ENCODE assay signal across 8 mouse cellular contexts in the genomic region with DNA sequence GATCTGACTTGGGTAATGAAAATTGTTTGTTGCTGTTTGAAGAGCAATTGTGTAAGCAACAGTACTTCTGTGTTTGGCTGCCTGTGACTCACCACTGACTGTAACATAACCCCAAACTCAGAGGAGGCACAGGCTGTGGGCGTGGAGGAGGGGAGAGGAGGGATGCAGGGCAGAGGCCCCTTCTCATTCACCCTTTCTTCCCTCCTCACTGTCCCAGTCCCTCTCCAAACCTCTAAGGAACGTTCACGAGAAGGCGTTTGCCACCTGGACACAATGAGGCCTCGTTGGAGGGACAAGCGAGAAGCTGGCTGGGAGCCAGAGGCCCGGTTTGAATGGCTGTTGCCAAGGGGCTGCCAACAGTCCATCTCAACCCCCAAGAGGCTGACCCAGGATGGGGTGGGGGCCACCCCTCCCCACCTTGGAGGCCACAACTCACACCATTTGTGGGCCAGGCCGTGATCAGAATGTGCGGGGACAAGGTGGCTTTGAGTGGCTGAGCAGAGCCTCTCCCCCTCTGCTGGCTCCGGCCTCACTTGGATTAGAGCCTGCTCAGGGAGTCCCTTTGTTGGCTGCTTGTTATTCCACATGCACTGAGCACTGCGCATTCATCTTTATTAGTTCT.
A peak's percentile ranks its signal among the peaks of the same experiment; 100 is the strongest.
DNase-seq lines count a peak whose midpoint lies in the region; ATAC-seq and TF ChIP-seq lines count a peak whose summit lies in the region.

No protein-coding gene starts in this region.

- ATAC-seq in forebrain, embryonic 16.5 days = peak; percentile 94
- peak; percentile 89 for ATAC-seq in midbrain, embryonic 11.5 days (ENCODE audit: low FRiP score)
- ATAC-seq in CD4-positive, CD25-positive, alpha-beta regulatory T cell, adult 4 months = no peak

- H3K4me1 ChIP-seq in forebrain, embryonic 16.5 days (replicated peaks; ENCODE audit: control insufficient read depth, insufficient read depth, low read length) = peaks cover 17% of the 10 kb centered on the region
- H3K4me1 ChIP-seq in midbrain, embryonic 11.5 days (ENCODE audit: control insufficient read depth, insufficient read depth, low read length) = peaks cover 10% of the 10 kb centered on the region
- H3K4me1 ChIP-seq in small intestine, adult 2 months (ENCODE audit: control insufficient read depth, insufficient read depth, insufficient read length, low read length) = peaks cover 12% of the 10 kb centered on the region

- no peaks in the 10 kb centered on the region for H3K9me3 ChIP-seq in forebrain, embryonic 16.5 days (ENCODE audit: control insufficient read depth, low read length)
- H3K9me3 ChIP-seq in midbrain, embryonic 11.5 days (ENCODE audit: control insufficient read depth, low read length) = no peaks in the 10 kb centered on the region

- TF ChIP-seq CTCF in small intestine, adult 2 months (IDR thresholded peaks at IDR 0.05; ENCODE audit: extremely low read depth, insufficient read length, insufficient replicate concordance, low read depth, low read length) = no peak

- peak overlapping the region; percentile 88 for H3K27ac ChIP-seq in forebrain, embryonic 16.5 days (ENCODE audit: low read length)
- H3K27ac ChIP-seq in midbrain, embryonic 11.5 days (ENCODE audit: low read depth, low read length) = peak overlapping the region; percentile 32; the same call in 1 of the 2 replicates
- peak overlapping the region; percentile 71 for H3K27ac ChIP-seq in small intestine, adult 2 months (ENCODE audit: insufficient read depth, low read depth, low read length)

- no peak overlapping the region; the same call in 1 of the 2 replicates for H3K9ac ChIP-seq in forebrain, embryonic 16.5 days (replicated peaks; ENCODE audit: low read depth, low read length)
- H3K9ac ChIP-seq in midbrain, embryonic 11.5 days (ENCODE audit: low read length) = peak overlapping the region; percentile 57

- peak; percentile 98 for DNase-seq in Muller cell, postnatal 12 days (ENCODE audit: inconsistent ontology term)
- DNase-seq in cerebellum, adult 18-20 months = peak; percentile 47 to 68
- DNase-seq in heart, postnatal 4 days = peak; percentile 72
- peak; percentile 47 for DNase-seq in left cerebral cortex, adult 11 months (ENCODE audit: low spot score)
- DNase-seq in midbrain, embryonic 11.5 days (ENCODE audit: low spot score, missing footprints) = peak; percentile 93

- peaks cover 11% of the 10 kb centered on the region for H3K27me3 ChIP-seq in forebrain, embryonic 16.5 days (replicated peaks; ENCODE audit: control insufficient read depth, insufficient read depth, low read length)
- no peaks in the 10 kb centered on the region; the same call in 1 of the 2 replicates for H3K27me3 ChIP-seq in midbrain, embryonic 11.5 days (ENCODE audit: control insufficient read depth, insufficient read depth, low read length)
- no peaks in the 10 kb centered on the region for H3K27me3 ChIP-seq in small intestine, adult 2 months (ENCODE audit: control insufficient read depth, insufficient read depth, low read length)

- WGBS in forebrain, embryonic 16.5 days = 2% methylated on average over 11 of the region's 11 CpGs
- WGBS in midbrain, embryonic 11.5 days = 21% methylated on average over 11 of the region's 11 CpGs
- 27% methylated on average over 11 of the region's 11 CpGs for WGBS in small intestine, adult 2 months

- no peaks in the 10 kb centered on the region for H3K36me3 ChIP-seq in forebrain, embryonic 16.5 days (ENCODE audit: control insufficient read depth, insufficient read depth)
- H3K36me3 ChIP-seq in midbrain, embryonic 11.5 days (ENCODE audit: control insufficient read depth, insufficient read depth, low read length) = no peaks in the 10 kb centered on the region
- no peaks in the 10 kb centered on the region for H3K36me3 ChIP-seq in small intestine, adult 2 months (ENCODE audit: control insufficient read depth, insufficient read depth, low read length)

- H3K4me3 ChIP-seq in forebrain, embryonic 16.5 days (replicated peaks; ENCODE audit: low read length) = no peak overlapping the region
- no peak overlapping the region for H3K4me3 ChIP-seq in midbrain, embryonic 11.5 days (ENCODE audit: low read depth, low read length)
- no peak overlapping the region for H3K4me3 ChIP-seq in small intestine, adult 2 months (ENCODE audit: low read depth, low read length)

- 0 out of 2 replicates have a peak overlapping the region, but pooled peaks have one; percentile 6 for H3K4me2 ChIP-seq in forebrain, embryonic 16.5 days (ENCODE audit: low read length)
- no peak overlapping the region; the same call in 1 of the 2 replicates for H3K4me2 ChIP-seq in midbrain, embryonic 11.5 days

- TF ChIP-seq POLR2A in small intestine, adult 2 months (IDR thresholded peaks at IDR 0.05; ENCODE audit: low read depth, low read length) = no peak

Comparison
In these comparisons a context has a peak if more than half of its experiments do, and no peak if none do; other contexts are left out.
1. DNase-seq: peak in every context shown above with its lines; median percentile 98 in Muller cell, postnatal 12 days; 93 in midbrain, embryonic 11.5 days; 72 in heart, postnatal 4 days; 58 in cerebellum, adult 18-20 months; 47 in left cerebral cortex, adult 11 months.
2. H3K27ac ChIP-seq: peak in every context shown above with its lines; median percentile 88 in forebrain, embryonic 16.5 days; 71 in small intestine, adult 2 months; 32 in midbrain, embryonic 11.5 days.